Mouse (Mus musculus): ENCODE measurements at regions not wholly inside any gene's neighbourhood (a gene's known extent, or its start where the extent isn't known, plus 50 kb on each side); places are given as distances from the start of the nearest gene placed in this dataset.

DNA sequence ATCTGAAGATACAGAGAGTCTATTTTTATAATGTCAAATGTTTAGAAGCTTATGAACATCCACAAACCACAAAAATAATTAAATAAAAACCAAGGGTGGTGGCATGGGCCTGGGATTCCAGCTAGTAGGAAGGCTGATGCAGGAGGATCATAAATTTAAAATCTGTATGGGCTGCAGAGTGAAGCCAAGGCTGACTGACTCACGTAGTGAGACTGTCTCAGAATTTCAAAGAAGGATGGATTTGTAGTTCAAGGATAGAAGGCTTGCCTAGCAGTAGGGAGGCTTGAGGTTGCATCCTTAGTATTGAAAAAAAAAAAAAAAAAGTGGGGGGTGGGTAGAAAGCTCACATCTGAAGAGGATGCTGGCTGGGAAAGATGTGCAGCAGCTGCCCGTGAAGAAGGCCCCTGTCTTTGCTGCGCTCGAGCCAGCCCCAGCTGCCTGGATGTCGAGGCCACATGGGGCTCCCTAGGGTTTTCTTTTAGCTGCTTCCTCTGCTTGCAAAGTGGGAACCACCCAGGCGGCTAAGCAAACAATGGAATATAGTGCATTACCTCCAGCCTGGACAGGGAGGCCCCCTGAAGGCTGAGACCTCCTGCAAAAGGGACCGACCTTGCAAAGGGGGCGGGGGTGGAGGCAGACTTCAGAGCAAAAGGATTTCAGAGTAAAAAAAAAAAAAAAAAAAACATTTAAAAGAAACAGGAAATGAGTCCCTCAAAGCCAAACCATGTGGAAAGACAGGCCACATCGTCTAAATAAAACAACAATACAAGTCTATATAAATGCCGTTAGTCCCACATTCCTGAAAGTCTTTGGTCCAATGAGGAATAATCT is 101.3 kb downstream of the Tmco5 start:
- DNase-seq (ENCODE audit: extremely low read depth, low read depth, low spot score), result no peak

DNA sequence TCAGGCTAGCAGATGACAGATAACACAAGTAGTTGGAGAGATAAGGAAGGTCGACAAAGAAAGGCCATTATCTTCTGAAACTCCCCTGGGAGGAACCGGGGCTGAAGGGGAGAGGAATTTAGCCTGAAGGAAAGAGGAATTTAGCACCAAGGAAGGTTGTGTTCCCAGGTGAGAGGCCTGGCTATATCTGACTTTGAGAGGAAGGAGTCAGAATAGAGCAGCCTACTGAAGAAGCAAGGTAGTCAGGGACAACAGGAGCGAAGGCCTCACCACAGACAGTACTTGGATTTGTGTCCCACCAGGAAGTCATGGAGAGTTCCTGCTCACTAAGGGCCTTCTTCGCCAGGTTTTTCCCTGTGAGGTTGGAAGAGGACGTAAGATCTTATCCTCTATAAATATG is 102.2 kb downstream of the Tmco5 start:
- DNase-seq (ENCODE audit: extremely low read depth, low read depth, low spot score), result no peak

DNA sequence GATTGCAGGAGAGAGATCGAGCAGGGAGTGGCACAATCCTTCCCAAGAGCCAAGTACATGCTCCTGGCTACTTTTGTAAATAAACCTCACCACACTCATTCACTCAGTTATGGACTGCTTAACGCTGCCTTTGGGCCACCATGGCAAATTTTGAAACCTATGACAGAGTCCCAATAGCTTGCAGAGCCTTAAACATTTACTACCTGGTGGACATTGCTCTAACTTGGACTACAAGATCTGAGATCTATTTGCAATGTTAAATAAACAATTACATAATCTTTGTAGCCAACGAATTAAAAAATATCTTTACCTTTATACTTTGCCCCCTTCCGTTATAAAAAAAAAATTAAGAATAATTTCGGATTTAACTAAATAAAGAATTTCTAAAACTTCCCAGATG is 104.9 kb downstream of the Tmco5 start:
- peak; percentile 2 for DNase-seq (ENCODE audit: extremely low read depth, low read depth, low spot score)

DNA sequence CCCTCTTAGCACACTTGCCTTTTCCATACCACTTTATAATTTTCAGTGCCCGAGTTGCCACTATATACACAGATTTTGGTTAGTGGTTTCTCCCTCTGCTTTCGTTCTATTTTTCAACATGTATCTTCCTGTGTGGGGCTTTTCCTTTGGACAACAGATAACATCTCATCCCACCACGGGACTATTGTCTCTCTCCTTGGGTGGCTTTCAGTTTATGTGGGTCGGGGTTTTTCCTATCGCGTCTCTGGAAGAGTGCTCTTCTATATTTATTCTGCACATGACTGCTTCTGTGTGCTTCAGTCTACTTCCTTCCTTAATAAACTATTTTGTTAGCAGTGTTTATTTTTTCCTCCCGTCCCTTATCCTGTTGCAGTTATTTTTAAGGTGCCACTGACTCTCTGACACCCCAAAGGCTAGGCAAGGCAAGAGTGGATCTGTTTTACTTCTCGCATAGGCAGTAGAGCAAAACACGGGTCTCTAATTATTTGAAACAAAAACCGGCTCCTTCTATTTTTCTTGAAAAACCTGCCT is 105.4 kb downstream of the Tmco5 start:
- no peak for DNase-seq (ENCODE audit: extremely low read depth, low read depth, low spot score)

DNA sequence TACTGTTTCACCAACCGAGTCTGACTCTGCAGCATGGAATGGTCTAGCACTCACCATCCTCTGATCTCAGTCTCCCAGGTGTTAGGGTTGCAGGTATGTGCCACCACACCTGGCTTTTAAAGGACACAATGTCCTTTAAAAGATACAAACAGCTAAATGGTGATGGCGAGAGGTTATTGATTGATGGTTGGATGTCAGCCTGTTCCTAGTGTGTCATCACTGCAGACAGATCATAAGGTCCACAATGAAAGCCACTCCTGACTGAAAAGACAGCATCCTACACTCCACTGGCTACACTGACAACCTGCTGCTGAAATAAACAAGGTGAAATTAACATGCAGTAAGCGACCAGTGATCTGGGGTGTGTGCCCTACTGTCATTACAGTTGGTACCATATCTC is 106.1 kb downstream of the Tmco5 start:
- no peak for DNase-seq (ENCODE audit: extremely low read depth, low read depth, low spot score)

DNA sequence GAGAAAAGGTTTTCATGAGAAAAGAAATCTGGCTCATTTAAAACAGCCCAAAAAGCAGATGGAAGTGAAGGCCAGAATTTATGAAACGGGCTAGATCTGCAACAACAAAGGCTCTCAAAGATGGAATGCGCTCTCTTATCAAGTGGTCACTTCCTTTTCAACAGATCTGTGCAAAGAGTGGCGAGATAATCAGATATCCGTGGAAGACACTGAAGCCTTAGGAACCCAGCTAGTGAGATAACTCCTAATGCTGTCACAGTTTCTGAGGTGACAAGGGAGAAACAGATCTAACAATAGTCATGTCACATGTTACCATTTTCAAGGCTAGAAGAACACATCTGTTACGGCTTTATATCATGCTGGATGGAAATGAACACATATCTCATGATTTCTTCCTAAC is 107.1 kb downstream of the Tmco5 start:
- DNase-seq (ENCODE audit: extremely low read depth, low read depth, low spot score), result no peak

DNA sequence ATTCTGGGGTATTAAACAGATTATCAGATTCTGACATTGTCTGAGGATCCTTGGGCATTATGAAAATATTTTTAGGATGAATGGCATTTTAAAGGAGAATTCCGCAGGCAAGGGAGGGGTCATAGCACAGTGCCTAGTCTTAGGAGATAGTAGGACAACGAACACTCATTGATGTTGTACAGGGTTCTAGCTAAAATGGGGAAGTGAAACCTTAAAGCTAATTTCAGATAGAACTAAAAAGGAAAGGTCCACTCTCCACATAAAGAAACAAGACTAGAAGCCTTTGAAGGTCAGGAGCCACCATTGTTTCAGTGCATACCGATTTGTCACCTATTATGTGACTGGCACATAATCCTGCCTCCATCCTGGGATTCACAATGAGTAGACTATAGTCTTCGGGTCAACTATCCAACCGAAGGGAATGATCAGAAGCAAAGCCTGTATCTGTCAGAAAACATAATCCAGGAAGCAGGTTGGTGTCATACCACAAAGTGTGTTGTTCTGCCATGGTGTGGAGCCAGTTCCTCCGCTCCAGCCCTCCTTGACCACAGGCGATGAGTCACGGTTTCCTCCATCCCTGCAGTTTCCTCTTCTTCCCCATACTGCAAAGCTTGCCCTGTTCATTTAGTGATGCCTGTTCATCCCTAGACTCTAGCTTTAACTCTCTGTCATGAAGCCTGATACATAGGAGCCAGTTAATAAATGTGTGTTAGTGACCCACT is 110.6 kb downstream of the Tmco5 start:
- no peak for DNase-seq (ENCODE audit: extremely low read depth, low read depth, low spot score)

DNA sequence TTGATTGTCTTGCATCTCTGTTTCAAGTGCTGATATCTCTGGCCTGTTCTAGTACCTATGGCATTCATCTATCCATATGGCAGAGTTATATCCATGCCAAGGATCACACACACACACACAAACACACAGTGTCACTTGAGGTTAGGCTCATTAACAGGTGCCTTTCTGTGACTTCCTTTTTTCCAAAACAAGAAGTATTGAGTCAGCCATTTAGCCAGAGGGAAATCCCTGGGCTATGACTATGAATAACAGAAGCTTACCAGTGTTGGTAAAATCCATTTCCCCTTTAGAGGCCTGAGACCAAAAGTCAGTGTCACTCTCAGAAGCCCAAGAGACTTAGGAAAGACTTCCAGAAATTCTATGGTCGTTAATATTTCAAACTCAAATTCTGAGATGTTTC is 111.6 kb downstream of the Tmco5 start:
- DNase-seq (ENCODE audit: extremely low read depth, low read depth, low spot score), result no peak

DNA sequence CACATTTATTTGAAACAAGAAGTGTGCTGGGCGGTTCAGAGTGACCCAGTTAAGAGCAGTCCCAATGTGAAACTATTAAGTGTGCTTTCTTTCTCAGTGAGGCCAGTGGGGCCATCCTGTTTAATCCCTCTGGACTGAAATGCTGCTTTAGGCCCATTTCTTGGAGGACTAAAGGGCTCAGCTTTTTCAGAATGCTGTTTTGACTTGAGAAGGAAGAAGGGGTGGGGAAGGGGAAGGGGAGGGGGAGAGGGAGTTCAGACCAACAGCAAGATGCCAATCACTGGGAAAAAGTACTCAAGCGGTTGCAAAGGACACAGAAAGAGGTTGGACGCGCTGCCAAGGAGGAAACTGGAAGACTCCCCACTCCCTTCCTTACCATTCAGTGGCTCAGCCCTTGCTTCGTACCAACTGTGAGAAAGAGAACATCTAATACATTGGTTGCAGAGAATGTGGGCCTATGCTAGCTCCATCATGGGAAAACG is 113.1 kb downstream of the Tmco5 start:
- no peak for DNase-seq (ENCODE audit: extremely low read depth, low read depth, low spot score)

DNA sequence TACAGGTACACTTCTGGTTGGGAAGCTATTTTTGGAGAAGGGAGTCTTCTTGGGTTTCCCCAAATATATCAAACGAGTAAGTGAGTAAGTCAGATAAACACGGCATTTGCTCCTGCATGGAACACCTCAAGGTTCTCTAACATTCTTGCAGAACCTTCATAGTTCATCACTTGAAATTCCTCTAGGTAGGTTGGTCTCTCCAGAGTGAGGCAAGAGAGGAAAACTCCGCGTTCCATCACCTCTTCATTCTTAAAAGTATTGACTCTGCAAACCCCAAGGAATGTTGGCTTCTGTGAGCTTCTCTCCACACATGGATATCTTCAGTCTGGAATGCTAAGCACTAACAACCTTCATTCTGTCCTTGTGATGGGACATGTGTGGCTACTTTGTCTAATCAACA is 115.2 kb downstream of the Tmco5 start:
- no peak for DNase-seq (ENCODE audit: extremely low read depth, low read depth, low spot score)

DNA sequence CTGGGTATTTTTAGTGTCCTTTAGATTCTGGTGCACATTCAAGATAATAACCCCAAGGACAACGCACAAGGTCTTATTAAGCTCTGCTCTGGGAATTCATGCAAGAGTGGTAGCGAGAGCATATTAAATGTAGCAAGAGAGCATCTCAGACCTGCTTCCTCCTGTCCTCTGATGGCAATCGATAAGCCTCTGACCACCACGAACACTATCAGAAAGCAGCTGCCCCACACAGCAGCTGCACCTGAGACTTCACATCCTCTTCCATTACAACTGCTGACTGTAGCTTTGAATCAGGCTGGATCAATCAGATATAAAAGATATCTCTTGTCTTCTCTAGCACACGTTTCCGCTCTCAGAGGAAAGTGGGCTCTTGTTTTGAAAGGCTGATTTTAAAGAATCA is 117.8 kb downstream of the Tmco5 start:
- no peak for DNase-seq (ENCODE audit: extremely low read depth, low read depth, low spot score)

DNA sequence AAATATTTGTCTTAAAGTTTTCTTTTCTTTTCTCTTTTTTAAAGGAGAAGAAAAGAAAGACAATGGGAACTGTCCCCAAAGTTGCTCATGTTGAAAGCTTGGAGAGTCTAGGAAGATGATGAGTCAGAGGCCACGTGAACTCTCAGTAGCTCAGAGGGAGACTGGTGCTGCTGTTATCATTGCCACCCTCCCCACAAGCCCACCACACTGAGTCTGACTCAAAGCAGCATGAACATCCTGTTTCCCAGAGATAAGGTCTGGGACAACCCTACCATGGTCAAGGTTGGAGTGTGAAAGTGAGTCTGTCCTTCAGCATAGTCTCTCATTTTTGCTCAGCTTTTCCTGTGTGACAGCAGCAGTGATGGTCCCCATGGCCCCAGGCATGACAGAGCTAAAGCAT is 120.3 kb downstream of the Tmco5 start:
- no peak for DNase-seq (ENCODE audit: extremely low read depth, low read depth, low spot score)

DNA sequence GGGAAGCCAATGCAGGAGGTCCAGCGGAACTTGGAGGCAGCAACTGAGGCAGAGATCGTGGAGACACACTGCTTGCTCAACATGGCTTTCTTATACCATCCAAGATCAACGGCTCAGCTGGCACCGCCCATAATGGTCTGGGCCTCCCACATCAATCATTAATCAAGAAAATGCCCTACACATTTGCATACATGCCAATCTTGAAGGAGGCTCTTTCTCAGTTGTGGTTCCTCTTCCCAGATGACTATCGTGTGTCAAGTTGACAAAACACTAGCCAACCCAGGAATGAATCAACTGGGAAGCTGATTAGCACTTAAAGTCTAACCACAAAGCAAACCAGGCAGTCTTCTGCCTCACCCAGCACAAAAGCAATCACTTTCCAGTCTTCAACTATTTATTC is 121.1 kb downstream of the Tmco5 start:
- no peak for DNase-seq (ENCODE audit: extremely low read depth, low read depth, low spot score)

DNA sequence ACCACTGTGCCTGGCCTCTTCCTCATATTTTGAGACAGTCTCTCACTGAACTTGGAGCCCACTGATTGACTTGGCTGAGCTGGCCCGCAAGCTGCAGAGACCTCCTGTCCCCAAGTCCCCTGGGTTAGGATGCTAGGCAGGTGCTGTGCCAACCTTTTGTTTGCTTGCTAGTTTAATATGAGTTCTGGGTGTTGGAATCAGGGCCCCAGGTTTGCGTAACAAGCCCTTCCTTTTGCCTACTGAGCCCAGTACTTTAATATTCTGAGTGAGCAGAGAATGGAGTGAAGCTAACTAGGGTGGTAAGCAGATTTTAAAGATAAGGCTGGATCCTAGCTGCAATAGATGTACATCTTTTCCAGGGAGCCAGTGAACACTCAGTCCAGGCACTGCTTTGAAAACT is 117.2 kb upstream of the Spred1 start:
- DNase-seq (ENCODE audit: extremely low read depth, low read depth, low spot score), result no peak

DNA sequence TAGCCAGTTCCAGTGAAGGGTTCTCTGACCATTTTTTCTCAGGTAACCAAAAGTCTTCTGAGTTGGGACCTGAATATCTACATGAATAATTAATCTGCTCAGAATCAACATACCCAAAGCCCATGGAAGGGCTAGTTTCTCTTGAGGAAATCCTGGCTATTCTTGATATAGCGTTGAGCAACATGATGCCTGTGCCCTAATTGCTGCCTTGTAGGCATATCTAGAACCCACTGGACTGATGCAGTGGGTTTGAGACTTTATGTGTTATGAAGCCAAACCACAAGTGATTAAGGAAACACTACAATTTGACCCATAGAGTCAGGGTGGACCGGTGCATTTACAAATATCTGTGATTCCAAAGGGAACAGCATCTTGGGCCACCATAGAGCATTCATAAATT is 114.3 kb upstream of the Spred1 start:
- no peak for DNase-seq (ENCODE audit: extremely low read depth, low read depth, low spot score)

DNA sequence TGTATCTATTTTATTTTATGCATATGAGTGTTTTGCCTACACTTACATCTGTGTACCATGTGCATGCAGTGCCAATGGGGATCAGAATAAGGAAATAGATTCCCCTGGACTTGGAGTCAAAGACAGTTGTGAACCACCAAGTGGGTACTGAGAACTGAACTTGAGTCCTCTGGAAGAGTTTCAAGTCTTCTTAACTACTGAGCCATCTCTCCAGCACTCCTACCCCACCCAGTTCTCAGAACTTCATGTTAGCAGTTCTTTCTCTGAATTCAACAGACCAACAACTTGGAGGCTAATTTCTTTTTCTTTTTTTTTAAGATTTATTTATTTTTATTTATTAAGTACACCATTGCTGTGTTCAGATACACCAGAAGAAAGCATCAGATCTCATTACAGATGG is 112.3 kb upstream of the Spred1 start:
- DNase-seq (ENCODE audit: extremely low read depth, low read depth, low spot score), result no peak

DNA sequence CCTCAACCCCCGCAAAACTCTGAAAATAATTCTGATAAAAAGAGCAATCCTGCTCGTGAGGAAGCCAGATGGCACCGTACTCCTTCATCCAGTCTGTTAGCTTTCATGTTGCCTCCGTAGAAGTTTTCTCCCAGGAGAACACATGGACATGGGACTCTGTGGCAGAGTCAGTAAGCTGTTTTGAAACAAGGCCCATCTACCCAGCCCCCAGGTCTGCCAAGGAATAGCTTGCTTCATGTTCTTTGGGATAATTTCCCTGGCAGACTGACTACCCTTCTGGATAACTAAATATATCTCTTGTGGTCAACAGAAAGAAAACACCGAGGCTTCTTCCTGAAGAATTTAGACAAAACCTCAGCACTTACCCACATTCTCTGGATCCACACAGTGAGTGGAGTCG is 111.2 kb upstream of the Spred1 start:
- no peak for DNase-seq (ENCODE audit: extremely low read depth, low read depth, low spot score)

DNA sequence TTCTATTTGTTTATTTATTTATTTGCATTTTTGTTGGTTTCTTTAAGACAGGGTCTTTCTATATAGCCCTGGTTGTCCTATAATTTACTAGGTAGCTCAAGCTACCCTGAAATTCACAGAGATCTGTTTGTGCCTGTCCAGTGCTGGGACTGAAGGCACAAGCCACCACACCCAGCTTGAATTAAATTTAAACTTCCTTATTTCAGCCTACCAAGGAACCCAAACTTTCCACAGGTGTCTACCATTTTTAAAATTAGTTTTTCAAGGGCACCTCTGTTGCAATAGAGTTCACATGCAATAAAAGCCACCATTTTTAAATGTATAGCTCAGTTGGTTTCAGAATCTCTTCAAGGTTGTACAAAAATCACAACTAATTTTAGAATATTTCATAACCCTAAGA is 110.2 kb upstream of the Spred1 start:
- no peak for DNase-seq (ENCODE audit: extremely low read depth, low read depth, low spot score)

DNA sequence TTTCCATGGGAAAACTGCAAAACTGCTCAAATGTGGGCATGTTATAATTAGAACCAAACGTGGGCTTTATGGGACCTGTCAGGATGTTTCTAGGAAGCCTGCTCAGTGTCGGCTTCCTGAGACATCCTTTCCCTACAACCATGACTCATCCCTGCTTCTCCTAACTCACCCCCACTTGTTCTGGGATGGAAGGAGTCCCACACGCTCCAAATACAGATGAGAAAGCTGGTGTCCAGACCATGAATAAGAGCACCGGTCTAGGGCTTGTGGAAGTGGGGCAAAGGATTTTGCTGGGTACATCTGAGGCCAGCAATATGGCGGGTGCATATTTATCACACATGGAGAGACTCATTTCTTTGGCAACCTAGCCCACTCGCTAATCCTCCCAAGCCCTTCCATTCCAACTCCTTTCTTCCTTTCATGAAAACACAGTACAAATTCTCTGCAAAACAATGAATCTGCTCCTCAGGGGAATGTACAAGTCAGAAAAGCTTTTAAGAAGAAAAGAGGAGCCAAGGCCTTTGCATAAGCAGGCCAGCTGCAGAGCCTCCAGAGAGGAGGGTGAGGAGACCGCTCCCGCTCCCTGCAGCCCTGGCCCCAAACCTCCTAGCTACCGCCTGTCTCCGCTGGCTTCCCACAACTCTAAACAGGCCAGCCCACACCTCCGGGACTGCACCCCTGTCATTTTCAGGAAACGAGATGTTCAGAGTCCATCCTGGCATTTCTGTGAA is 103.1 kb upstream of the Spred1 start:
- DNase-seq (ENCODE audit: extremely low read depth, low read depth, low spot score), result no peak

DNA sequence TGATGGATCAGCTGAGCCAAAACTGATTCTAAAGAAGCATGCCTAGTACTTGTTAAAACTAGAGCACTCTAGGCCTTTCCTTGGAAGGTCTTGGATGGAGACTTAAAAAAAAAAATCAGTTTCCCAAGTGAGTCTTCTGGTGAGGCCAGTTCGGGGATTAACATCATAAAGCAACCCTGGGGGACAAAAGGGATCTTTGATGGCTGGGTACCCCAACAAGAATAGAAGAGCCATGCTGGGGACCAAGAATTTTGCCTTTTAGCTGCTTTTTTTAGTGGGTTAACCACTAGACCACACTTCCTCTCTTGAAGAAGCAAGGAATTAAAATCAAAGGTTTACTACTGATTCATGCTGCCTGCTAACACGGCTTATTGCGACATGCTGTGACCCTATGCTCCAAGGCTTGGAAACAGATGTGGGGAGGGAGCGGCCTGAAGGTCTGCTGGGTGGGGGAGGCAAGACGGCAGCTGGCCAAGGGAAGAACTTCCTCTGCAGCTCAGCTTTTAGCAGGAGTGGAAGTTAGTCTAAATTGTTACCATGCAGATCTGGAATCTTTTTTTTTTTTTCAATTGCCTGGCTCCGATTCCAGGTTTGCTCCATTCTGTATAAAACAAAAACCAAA is 102.1 kb upstream of the Spred1 start:
- DNase-seq (ENCODE audit: extremely low read depth, low read depth, low spot score), result no peak

DNA sequence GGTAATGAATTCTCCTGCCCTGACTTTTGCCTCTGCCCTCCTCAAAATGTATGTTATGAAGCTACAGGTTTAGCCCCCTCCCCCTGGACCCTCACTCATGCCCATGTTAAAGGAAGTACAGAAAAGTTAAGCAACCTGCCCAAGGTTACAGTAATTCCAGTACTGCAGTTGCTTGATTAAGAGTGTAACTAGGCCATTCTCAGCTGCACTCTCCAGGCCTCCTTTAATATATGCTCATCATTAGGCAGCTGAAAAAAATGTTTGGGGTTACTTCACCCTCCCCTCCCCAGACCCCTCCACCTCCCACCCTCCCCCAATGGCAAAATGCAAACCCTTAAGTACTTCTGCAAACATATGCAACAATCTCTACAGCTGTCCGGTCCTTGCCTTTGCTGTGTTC is 101.6 kb upstream of the Spred1 start:
- no peak for DNase-seq (ENCODE audit: extremely low read depth, low read depth, low spot score)
